ENCODE assay signal across 8 mouse cellular contexts in genomic region chr2:179537390-179537789, GRCm38 (mm10).
DNase-seq lines count a peak whose midpoint lies in the region; ATAC-seq and TF ChIP-seq lines count a peak whose summit lies in the region.

No protein-coding gene starts in this region.

- no peak overlapping the region for H3K4me2 ChIP-seq in heart, embryonic 15.5 days
- H3K4me2 ChIP-seq in stomach, postnatal 0 days (replicated peaks; ENCODE audit: low read depth) = no peak overlapping the region

- no peak for DNase-seq in heart, postnatal 36 days
- peak; percentile 58 for DNase-seq in forelimb bud, embryonic 11.5 days (ENCODE audit: low read depth, low spot score)
- peak; percentile 36 to 62 for DNase-seq in kidney, postnatal 25 days
- peak; percentile 58 for DNase-seq in mesoderm, embryonic 11.5 days (ENCODE audit: low read depth, low spot score)
- no peak for DNase-seq in stomach, postnatal 0 days (ENCODE audit: low spot score)
- DNase-seq in testis, postnatal 10 days (ENCODE audit: low spot score) = no peak
- no peak for DNase-seq in spleen, adult 12 weeks (ENCODE audit: low spot score)

- intact Hi-C loops in heart, postnatal 36 days (cut with DNase I) = no loop called here

- H3K36me3 ChIP-seq in heart, embryonic 15.5 days = no peaks in the 10 kb centered on the region
- H3K36me3 ChIP-seq in stomach, postnatal 0 days (ENCODE audit: control insufficient read depth, insufficient read depth, low read length) = no peaks in the 10 kb centered on the region

- H3K9me3 ChIP-seq in heart, embryonic 15.5 days (replicated peaks) = no peaks in the 10 kb centered on the region
- no peaks in the 10 kb centered on the region for H3K9me3 ChIP-seq in stomach, postnatal 0 days (ENCODE audit: control insufficient read depth, low read length)

- H3K27ac ChIP-seq in heart, embryonic 15.5 days = no peak overlapping the region
- no peak overlapping the region for H3K27ac ChIP-seq in stomach, postnatal 0 days (replicated peaks)

- no peak overlapping the region for H3K9ac ChIP-seq in heart, embryonic 15.5 days
- no peak overlapping the region for H3K9ac ChIP-seq in stomach, postnatal 0 days (ENCODE audit: low read length)

- H3K4me3 ChIP-seq in heart, embryonic 15.5 days = no peak overlapping the region
- H3K4me3 ChIP-seq in stomach, postnatal 0 days (ENCODE audit: low read depth, low read length) = no peak overlapping the region

- ATAC-seq in heart, embryonic 15.5 days (replicated peaks; ENCODE audit: insufficient number of reproducible peaks, insufficient read depth, low FRiP score, low read depth) = 0 out of 2 replicates have a peak, but pooled peaks have one; percentile 29
- 0 out of 2 replicates have a peak, but pooled peaks have one; percentile 35 for ATAC-seq in stomach, postnatal 0 days (ENCODE audit: low FRiP score, low TSS enrichment)

- no peaks in the 10 kb centered on the region for H3K4me1 ChIP-seq in heart, embryonic 15.5 days (replicated peaks)
- H3K4me1 ChIP-seq in stomach, postnatal 0 days (replicated peaks; ENCODE audit: control insufficient read depth, insufficient read depth) = no peaks in the 10 kb centered on the region

- TF ChIP-seq CTCF in stomach, postnatal 0 days (IDR thresholded peaks at IDR 0.05; ENCODE audit: low read depth) = no peak

- no peaks in the 10 kb centered on the region; the same call in 1 of the 2 replicates for H3K27me3 ChIP-seq in heart, embryonic 15.5 days
- no peaks in the 10 kb centered on the region for H3K27me3 ChIP-seq in stomach, postnatal 0 days (ENCODE audit: control insufficient read depth, insufficient read depth, low read length)

- no peak for TF ChIP-seq EP300 in stomach, postnatal 0 days (optimal IDR thresholded peaks at IDR 0.05)

- WGBS in heart, embryonic 15.5 days = 12% methylated on average over 19 of the region's 19 CpGs
- WGBS in stomach, postnatal 0 days = 24% methylated on average over 19 of the region's 19 CpGs

Comparison
In these comparisons a context has a peak if more than half of its experiments do, and no peak if none do; other contexts are left out.
1. DNase-seq: peak in forelimb bud, embryonic 11.5 days (single experiment), kidney, postnatal 25 days (2 of 2) and mesoderm, embryonic 11.5 days (single experiment); none in heart, postnatal 36 days (0 of 2), stomach, postnatal 0 days (single experiment), testis, postnatal 10 days (single experiment) and spleen, adult 12 weeks (single experiment).